ENCODE assay signal across 10 mouse cellular contexts in genomic region chr2:148171699-148172098, GRCm38 (mm10).
DNase-seq lines count a peak whose midpoint lies in the region; ATAC-seq lines count a peak whose summit lies in the region.
"Had no signal": no experiment of that assay in that cellular context is flagged by ENCODE, and none has a peak within 500 bp of the region (broad histone marks: within the 10 kb centered on the region; RNA-seq: fewer than 3 reads in every experiment).

No protein-coding gene starts in this region.

- H3K36me3 ChIP-seq in embryonic facial prominence, embryonic 10.5 days (replicated peaks) = no peaks in the 10 kb centered on the region
- no peaks in the 10 kb centered on the region for H3K36me3 ChIP-seq in heart, embryonic 16.5 days (ENCODE audit: control insufficient read depth, insufficient read depth)
- H3K36me3 ChIP-seq: intestine, embryonic 15.5 days; midbrain, embryonic 12.5 days had no signal

- no peaks in the 10 kb centered on the region for H3K27me3 ChIP-seq in embryonic facial prominence, embryonic 10.5 days (replicated peaks; ENCODE audit: low read depth, poor library complexity, severe bottlenecking)
- no peaks in the 10 kb centered on the region for H3K27me3 ChIP-seq in heart, embryonic 16.5 days (ENCODE audit: control insufficient read depth, insufficient read depth, low read length)
- H3K27me3 ChIP-seq: intestine, embryonic 15.5 days; midbrain, embryonic 12.5 days had no signal

- no peak overlapping the region for H3K4me3 ChIP-seq in embryonic facial prominence, embryonic 10.5 days
- no peak overlapping the region for H3K4me3 ChIP-seq in heart, embryonic 16.5 days (ENCODE audit: low read length)
- H3K4me3 ChIP-seq: intestine, embryonic 15.5 days; midbrain, embryonic 12.5 days had no signal

- peak; percentile 45; the same call in 1 of the 2 replicates for ATAC-seq in heart, embryonic 16.5 days (replicated peaks; ENCODE audit: extremely low read depth, insufficient read depth, low FRiP score)
- ATAC-seq: intestine, embryonic 15.5 days had no signal

- intact Hi-C loops in heart, postnatal 36 days (cut with DNase I) = loop anchor here (1.0 to 5.0 kb wide), 3 partner anchors 23 to 176 kb away; no protein-coding TSS in a partner anchor

- no peak overlapping the region for H3K9ac ChIP-seq in heart, embryonic 16.5 days (ENCODE audit: low read length)
- H3K9ac ChIP-seq: intestine, embryonic 15.5 days; midbrain, embryonic 12.5 days had no signal

- peaks cover 9% of the 10 kb centered on the region for H3K4me1 ChIP-seq in embryonic facial prominence, embryonic 10.5 days
- H3K4me1 ChIP-seq in heart, embryonic 16.5 days (ENCODE audit: control insufficient read depth, insufficient read depth, low read length) = peaks cover 14% of the 10 kb centered on the region
- H3K4me1 ChIP-seq: intestine, embryonic 15.5 days; midbrain, embryonic 12.5 days had no signal

- no peak overlapping the region for H3K4me2 ChIP-seq in heart, embryonic 16.5 days (ENCODE audit: low read depth, low read length)
- H3K4me2 ChIP-seq: intestine, embryonic 15.5 days; midbrain, embryonic 12.5 days had no signal

- 49% methylated on average over 1 of the region's 1 CpGs for WGBS in embryonic facial prominence, embryonic 10.5 days
- 31% methylated on average over 1 of the region's 1 CpGs for WGBS in heart, embryonic 16.5 days

- H3K9me3 ChIP-seq in embryonic facial prominence, embryonic 10.5 days = no peaks in the 10 kb centered on the region
- H3K9me3 ChIP-seq in heart, embryonic 16.5 days (replicated peaks; ENCODE audit: control insufficient read depth, low read length) = no peaks in the 10 kb centered on the region
- H3K9me3 ChIP-seq: intestine, embryonic 15.5 days; midbrain, embryonic 12.5 days had no signal

- DNase-seq in heart, adult 18-20 months = peak; percentile 39 to 64
- DNase-seq in heart, postnatal 36 days = no peak
- peak; percentile 7 for DNase-seq in embryonic facial prominence, embryonic 10.5 days (ENCODE audit: low spot score)
- DNase-seq in kidney, postnatal 25 days = peak; percentile 20 to 59
- no peak for DNase-seq in spleen, postnatal 14 days (ENCODE audit: low spot score in 2 of 2)
- DNase-seq in cerebellum, adult 9-11 months = no peak
- DNase-seq in thymus, postnatal 0 days (ENCODE audit: low spot score) = no peak

- no peak overlapping the region for H3K27ac ChIP-seq in embryonic facial prominence, embryonic 10.5 days (replicated peaks)
- peak overlapping the region; percentile 70 for H3K27ac ChIP-seq in heart, embryonic 16.5 days (ENCODE audit: low read length)
- H3K27ac ChIP-seq: intestine, embryonic 15.5 days; midbrain, embryonic 12.5 days had no signal

Comparison
In these comparisons a context has a peak if more than half of its experiments do, and no peak if none do; other contexts are left out.
1. DNase-seq: peak in heart, adult 18-20 months (2 of 2), embryonic facial prominence, embryonic 10.5 days (single experiment) and kidney, postnatal 25 days (2 of 2); none in heart, postnatal 36 days (0 of 2), spleen, postnatal 14 days (0 of 2), cerebellum, adult 9-11 months (single experiment) and thymus, postnatal 0 days (single experiment).